Mouse (Mus musculus) brown adipose tissue, adult 24 weeks (tissue): ENCODE data around the gene BC004004. TPM values are rescaled to one million over a fixed set of nuclear protein-coding genes. Genes with fewer than 3 reads are reported as not detected.

Source experiments
- H3K27ac ChIP-seq: fragments of 200-500 bp; replicated peaks from 2 replicates; pipeline ENCODE4 v1.5.1; 2012; ENCODE audit warnings: low read depth, mild to moderate bottlenecking, low read length
- H3K4me1 ChIP-seq: fragments of 200-500 bp; 2 replicates; pipeline ENCODE4 v1.6.1; 2012; ENCODE audit warnings: low read length, mixed read lengths; ENCODE audit not compliant: control insufficient read depth, insufficient read depth, insufficient read length
- H3K4me3 ChIP-seq: fragments of 200-500 bp; 2 replicates; pipeline ENCODE4 v1.5.1; 2012; ENCODE audit warnings: low read depth, mild to moderate bottlenecking, low read length, moderate library complexity; ENCODE audit not compliant: insufficient read depth
- polyA plus RNA-seq: library from polyadenylated mRNA; stranded (reverse); fragments of >200 nt; gene quantifications from 2 replicates; pipeline ENCODE4 v1.2.4, GENCODE M21; 2012; ENCODE audit not compliant: missing spikeins, insufficient read depth, insufficient read length

Gene BC004004
- polyA plus RNA-seq, 1 experiment, result 221 TPM

- H3K4me3 ChIP-seq, result no peak overlapping the region; the same call in 1 of the 2 replicates
- H3K27ac ChIP-seq, result peak overlapping the region; percentile 39
- H3K4me1 ChIP-seq, result peaks cover 9% of the 10 kb centered on the region; the same call in 1 of the 2 replicates
Observed at GRCm38 (mm10) chr17:29267931-29268681, 482 bp upstream of the BC004004 start.

GRCm38 (mm10) chr17:29269349-29269706, 740 bp downstream of the BC004004 start:
- H3K4me3 ChIP-seq, result peak overlapping the region; percentile 98
- H3K27ac ChIP-seq, result peak overlapping the region; percentile 91

GRCm38 (mm10) chr17:29270148-29270698, 1.6 kb downstream of the BC004004 start:
- Histone ChIP-seq H3K4me3 (no peak overlapping the region), H3K4me1 (peaks cover 6% of the 10 kb centered on the region), H3K27ac (0 out of 2 replicates have a peak overlapping the region, but pooled peaks have one; percentile 15)

More at GRCm38 (mm10) chr17:29269349-29269706, 740 bp downstream of the BC004004 start:
- H3K4me1 ChIP-seq, result peaks cover 6% of the 10 kb centered on the region; the same call in 1 of the 2 replicates

DNA sequence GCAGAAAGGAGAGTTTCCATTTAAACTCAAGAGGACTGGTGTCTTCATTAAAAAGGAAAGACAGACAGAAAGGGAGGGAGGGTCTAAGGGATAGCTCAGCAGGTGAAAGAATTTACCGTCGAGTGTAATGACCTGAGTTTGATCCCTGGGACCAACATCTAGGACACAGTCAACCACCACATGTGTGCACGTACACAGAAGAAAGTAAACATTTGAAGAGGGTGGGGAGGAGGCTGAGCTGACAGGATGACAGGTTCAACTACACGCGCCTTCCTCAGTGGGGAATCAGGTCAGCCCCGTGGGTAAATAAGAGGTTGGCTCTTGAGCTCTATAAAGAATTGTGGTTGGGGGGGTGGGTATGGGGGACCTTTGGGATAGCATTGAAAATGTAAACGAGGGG, 4.6 kb downstream of the BC004004 start:
- no peak overlapping the region for H3K4me3 ChIP-seq
- peaks cover 9% of the 10 kb centered on the region for H3K4me1 ChIP-seq
- no peak overlapping the region for H3K27ac ChIP-seq

- H3K27ac ChIP-seq, result peak overlapping the region; percentile 53; the same call in 1 of the 2 replicates
Observed at GRCm38 (mm10) chr17:29273889-29274288, 5.3 kb downstream of the BC004004 start.

GRCm38 (mm10) chr17:29280422-29280821, 11.8 kb downstream of the BC004004 start:
- H3K4me1 ChIP-seq, result peaks cover 3% of the 10 kb centered on the region; the same call in 1 of the 2 replicates

More at GRCm38 (mm10) chr17:29273889-29274288, 5.3 kb downstream of the BC004004 start:
- peaks cover 9% of the 10 kb centered on the region for H3K4me1 ChIP-seq
- H3K4me3 ChIP-seq, result no peak overlapping the region

DNA sequence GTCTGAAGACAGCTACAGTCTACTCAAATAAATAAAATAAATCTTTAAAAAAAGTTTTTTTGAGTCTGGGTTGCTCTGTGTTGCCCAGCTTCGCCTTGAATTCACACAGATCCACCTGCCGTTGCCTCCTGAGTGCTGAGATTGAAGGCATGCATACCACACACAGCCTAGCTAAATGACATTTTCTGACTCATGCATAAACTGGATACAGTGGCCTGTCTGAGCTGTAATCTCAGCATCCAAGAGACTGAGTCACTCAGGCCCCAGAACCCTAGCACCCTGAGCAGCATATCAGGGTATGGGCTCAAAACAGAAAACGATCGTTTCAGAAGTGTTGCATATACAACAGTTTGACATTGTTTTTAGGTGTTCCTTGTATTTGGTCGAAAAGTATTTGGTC, 13.0 kb downstream of the BC004004 start:
- Histone ChIP-seq H3K4me1 (peaks cover 3% of the 10 kb centered on the region; the same call in 1 of the 2 replicates), H3K27ac (no peak overlapping the region)

More at GRCm38 (mm10) chr17:29280422-29280821, 11.8 kb downstream of the BC004004 start:
- Histone ChIP-seq H3K4me3 (no peak overlapping the region), H3K27ac (no peak overlapping the region)

DNA sequence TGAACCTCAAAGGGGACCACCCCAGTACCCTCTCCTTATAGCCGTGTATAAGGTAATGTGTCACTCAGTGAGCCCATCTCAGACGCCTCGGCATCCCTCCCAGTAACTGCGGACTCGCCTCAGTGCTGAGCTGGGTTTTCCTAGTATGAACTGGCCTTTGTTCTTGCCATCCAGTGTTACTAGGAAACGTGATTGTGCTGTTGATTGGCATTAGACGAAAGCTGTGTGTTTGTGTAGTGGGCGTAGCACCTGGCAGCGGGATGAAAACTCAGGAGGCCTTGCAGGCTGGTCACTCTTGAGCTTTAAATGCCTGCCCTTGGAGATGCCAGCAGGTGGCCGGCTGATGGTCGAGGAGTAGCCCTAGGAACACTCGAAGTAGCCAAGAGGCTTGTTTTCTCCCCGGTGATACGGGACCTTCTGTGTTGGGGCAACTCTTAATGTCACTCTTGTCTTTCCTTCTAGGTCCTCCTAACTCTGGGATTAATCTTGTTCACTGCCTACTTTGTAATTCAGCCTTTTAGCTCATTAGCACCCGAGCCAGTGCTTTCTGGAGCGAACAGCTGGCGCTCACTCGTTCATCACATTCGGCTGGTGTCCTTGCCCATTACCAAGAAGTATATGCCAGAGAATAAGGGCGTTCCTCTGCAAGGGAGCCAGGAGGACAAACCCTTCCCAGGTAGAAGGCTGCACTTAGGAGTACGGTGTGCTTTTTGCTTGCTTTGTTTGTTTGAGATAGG, 13.8 kb downstream of the BC004004 start:
- Histone ChIP-seq H3K4me1 (peaks cover 3% of the 10 kb centered on the region; the same call in 1 of the 2 replicates), H3K4me3 (no peak overlapping the region), H3K27ac (no peak overlapping the region)

More for the DNA sequence above, 13.0 kb downstream of the BC004004 start:
- H3K4me3 ChIP-seq, result no peak overlapping the region

GRCm38 (mm10) chr17:29291793-29292192, 23.2 kb downstream of the BC004004 start:
- Histone ChIP-seq H3K27ac (no peak overlapping the region), H3K4me1 (no peaks in the 10 kb centered on the region), H3K4me3 (no peak overlapping the region)

DNA sequence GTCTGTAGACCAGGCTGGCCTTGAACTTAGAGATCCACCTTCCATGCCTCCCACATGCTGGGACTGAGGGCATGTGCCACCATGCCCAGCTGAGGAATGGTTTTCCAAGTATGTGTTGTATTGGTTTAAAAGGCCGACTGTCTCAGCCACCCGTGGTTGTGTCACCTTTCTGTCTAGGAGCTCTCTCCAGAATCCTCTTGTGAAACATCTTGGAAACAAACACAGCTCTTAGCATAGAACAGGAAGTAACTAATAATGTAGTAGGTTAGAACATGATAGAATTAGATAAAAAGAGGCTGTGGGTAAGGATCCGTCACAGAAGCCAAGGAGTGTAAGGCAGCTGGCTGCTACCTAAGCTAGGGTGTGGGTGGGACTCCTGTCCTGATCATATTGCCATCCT, 24.4 kb downstream of the BC004004 start:
- no peak overlapping the region for H3K27ac ChIP-seq
- no peak overlapping the region for H3K4me3 ChIP-seq
- no peaks in the 10 kb centered on the region for H3K4me1 ChIP-seq

DNA sequence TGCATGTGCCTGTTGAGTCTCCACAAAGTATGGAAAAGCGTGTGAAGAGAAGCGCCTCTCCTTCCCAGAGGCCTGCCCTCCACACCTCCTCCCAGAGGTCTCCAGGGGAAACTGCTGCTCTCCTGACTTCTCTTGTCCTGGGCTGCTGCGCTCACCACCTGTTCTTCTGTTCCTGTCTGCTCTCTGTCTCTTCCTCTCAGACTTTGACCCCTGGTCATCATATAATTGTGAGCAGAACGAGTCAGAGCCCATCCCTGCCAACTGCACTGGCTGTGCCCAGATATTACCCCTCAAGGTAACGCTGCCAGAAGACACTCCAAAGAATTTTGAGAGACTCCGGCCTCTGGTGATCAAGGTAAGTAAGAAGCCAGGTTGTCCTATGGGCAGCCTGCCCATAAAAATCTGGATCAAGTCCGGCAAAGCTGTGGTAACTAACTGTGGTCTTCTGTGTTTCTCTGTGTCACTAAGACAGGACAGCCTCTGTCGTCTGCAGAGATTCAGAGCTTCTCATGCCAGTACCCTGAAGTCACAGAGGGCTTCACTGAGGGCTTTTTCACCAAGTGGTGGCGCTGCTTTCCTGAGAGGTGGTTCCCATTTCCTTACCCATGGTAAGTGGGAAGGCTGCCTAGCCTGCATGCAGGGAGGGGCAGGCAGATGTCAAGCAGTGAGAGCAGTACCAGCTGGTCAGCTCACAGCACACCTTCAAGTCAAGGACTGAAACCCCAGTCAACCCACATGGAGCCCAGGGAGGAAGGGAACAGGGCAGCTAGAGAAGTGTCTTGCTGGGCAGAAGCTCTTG, 25.4 kb downstream of the BC004004 start:
- no peak overlapping the region for H3K27ac ChIP-seq
- H3K4me3 ChIP-seq, result no peak overlapping the region
- no peaks in the 10 kb centered on the region for H3K4me1 ChIP-seq

GRCm38 (mm10) chr17:29295835-29296234, 27.2 kb downstream of the BC004004 start:
- Histone ChIP-seq H3K4me1 (no peaks in the 10 kb centered on the region), H3K27ac (no peak overlapping the region), H3K4me3 (no peak overlapping the region)

- Histone ChIP-seq H3K4me1 (no peaks in the 10 kb centered on the region), H3K4me3 (no peak overlapping the region), H3K27ac (no peak overlapping the region)
Observed at GRCm38 (mm10) chr17:29297321-29297720, 28.7 kb downstream of the BC004004 start.

GRCm38 (mm10) chr17:29297813-29298212, 29.2 kb downstream of the BC004004 start:
- no peak overlapping the region for H3K4me3 ChIP-seq
- H3K27ac ChIP-seq, result no peak overlapping the region
- no peaks in the 10 kb centered on the region for H3K4me1 ChIP-seq
